Mouse (Mus musculus) heart, postnatal 10 days (tissue): ENCODE results near the gene Rin1. TPM values are rescaled to one million over a fixed set of nuclear protein-coding genes. Genes with fewer than 3 reads are reported as not detected.
"Not testable (repeated sequence)": the region's sequence is repeated elsewhere in the genome, so short reads cannot be mapped to it uniquely, and the experiment has no call there.

Experiments used
- DNase-seq, 2 experiments: peaks; one replicate each; pipeline ENCODE4 v3.0.0; 2021
- intact Hi-C: fragments of 180-260 bp; cut with DNase I; formaldehyde crosslinking; loops from one replicate; pipeline ENCODE4 v1.15.1; 2025
- total RNA-seq, 2 experiments: library from RNA; stranded (reverse); gene quantifications; 2 replicates each; pipeline ENCODE4 v1.2.3; 2021

The Rin1 gene
- total RNA-seq = 1 to 10 TPM; 2.1 to 2.4 TPM

- DNase-seq = peak; percentile 52 to 65
- intact Hi-C loops = no loop called here
Observed at GRCm38 (mm10) chr19:5050047-5050905, at the start of gene Rin1. Gene Rin1, plus strand, starts transcription at chr19:5050481.

GRCm38 (mm10) chr19:5001666-5002406 lies 48.4 kb upstream of the Rin1 start:
- peak; percentile 85 to 88 for DNase-seq
- intact Hi-C loops = loop anchor here (1.0 kb wide), 2 partner anchors 21 to 40 kb away; partner anchors contain the start of gene Mrpl11

GRCm38 (mm10) chr19:5003644-5004043 lies 46.6 kb upstream of the Rin1 start:
- DNase-seq, intact Hi-C loops: not testable (repeated sequence)

DNA sequence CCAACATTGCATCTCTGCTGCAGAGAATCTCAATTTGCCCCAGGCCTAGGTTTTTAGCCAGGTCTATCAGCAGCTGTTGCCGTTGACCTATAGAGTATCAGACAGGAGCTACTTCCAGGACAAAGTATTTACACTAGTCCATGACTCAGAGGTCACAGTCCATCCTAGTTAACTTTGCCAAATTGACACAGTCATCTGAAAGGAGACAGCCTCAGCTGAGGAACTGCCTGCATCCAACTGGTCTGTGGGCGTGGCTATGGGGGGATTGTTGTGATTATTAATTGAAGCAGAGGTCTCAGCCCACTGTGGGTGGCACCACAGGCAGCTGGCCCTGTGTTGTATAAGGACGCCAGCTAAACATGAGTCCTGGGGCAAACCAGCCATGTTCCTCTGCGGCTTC lies 45.4 kb upstream of the Rin1 start:
- no peak for DNase-seq
- intact Hi-C loops = no loop called here

- no peak for DNase-seq
Observed at GRCm38 (mm10) chr19:5013138-5013537, 37.1 kb upstream of the Rin1 start.

GRCm38 (mm10) chr19:5014961-5015398 lies 35.3 kb upstream of the Rin1 start:
- intact Hi-C loops = loop anchor here (1.0 kb wide), 1 partner anchor 58 kb away; no protein-coding TSS in a partner anchor
- peak; percentile 29 to 64 for DNase-seq

More at GRCm38 (mm10) chr19:5013138-5013537, 37.1 kb upstream of the Rin1 start:
- intact Hi-C loops = no loop called here

- peak; percentile 72 to 79 for DNase-seq
- intact Hi-C loops = no loop called here
Observed at GRCm38 (mm10) chr19:5016221-5016742, 34.0 kb upstream of the Rin1 start.

- intact Hi-C loops = no loop called here
- DNase-seq = peak; percentile 77 to 86
Observed at GRCm38 (mm10) chr19:5016782-5017181, 33.5 kb upstream of the Rin1 start.

DNA sequence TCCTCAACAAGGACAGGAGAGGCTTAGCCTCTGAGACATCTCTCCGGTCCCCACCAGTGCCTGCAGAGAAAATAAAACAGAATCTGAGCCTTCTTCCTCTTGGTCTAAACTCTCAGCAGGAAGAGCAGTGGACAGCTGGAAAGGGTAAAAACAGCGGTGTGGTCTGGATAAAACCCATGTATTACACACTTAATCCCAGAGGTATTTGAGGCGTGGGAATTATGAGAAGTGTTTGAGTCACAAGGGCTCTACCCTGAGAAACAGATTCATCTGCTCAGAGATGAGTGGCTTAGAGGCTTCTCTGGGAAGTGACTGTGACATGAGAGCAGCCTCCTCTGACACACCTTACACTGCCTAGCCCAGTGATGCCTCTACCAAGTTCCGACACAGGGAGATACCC lies 32.7 kb upstream of the Rin1 start:
- DNase-seq = no peak
- intact Hi-C loops = no loop called here

- DNase-seq = no peak
- intact Hi-C loops = no loop called here
Observed at GRCm38 (mm10) chr19:5018191-5018590, 32.1 kb upstream of the Rin1 start.

DNA sequence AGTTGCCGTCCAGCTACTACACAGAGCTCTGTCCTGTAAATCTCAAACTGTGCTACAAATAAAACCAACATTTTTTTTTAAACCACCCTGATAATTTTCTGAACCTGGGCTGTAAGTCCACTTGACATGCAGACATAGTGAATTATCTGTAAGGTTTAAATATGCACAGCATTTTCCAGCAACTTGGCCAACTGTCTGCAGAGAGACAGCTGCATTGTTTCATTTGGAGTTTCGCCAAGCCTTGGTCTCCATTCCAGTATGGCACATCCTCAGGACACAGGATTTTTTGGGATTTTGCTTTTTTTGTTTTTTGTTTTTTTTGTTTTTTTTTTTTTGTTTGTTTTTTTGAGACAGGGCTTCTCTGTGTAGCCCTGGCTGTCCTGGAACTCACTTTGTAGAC lies 28.9 kb upstream of the Rin1 start:
- DNase-seq = no peak
- intact Hi-C loops = no loop called here

DNA sequence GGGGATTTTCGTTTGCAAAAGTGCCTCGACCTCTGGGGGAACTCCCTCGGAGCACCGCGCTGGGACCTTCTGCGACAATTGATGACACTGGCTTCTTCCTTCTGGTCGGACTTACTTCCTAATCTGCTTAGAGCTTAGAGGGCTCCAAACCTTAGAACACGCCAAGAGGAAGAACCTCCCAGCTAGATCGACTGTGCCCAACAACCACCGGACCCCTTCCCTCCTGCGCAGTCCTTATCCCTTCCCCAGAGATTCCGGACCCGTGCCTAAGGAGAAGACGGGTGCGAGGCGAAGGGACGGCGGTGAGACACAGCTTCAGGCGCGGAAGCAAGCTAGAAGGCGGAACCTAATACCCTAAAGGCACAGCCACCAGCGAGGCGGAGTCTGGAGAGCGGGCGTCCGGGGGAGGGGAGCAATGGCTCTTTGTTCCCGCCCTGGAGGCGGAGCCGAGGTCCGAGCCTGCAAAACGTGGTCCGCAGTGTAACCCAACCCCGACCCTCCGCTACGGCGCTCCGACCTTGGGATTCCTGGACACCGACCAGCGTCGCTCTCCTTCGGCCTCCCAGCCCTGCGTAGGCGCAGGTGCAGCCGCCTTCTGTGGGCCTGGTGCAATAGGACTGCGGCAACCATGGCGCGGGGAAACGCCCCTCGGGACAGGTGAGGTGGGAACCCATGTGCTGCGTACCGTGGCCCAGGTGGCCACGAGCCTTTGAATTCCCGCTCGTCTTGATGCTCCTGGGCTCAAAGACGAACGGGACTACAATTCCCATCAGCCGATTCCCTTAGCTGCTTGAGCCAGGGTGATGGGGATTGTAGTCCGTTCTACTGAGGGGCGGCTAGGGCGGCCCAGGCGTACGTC lies 26.4 kb upstream of the Rin1 start, which contains the start of gene Slc29a2:
Slc29a2 (plus strand) TSS at position 240 of the 859 bp plus-strand sequence.
- intact Hi-C loops = no loop called here
- DNase-seq = peak; percentile 94 to 96

DNA sequence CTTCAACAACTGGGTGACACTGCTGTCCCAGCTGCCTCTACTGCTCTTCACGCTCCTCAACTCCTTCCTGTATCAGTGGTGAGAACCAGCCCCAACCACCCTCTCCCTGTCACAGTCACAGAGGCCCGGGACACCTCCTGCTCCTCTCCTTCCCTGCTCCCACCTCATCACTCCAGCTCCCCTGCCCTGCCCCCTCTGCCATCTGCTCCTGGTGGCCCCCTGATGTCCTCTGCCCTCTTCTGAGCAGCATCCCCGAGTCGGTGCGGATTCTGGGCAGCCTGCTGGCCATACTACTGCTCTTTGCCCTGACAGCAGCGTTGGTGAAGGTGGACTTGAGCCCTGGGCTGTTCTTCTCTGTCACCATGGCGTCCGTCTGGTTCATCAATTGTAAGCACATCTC lies 24.2 kb upstream of the Rin1 start:
- intact Hi-C loops = no loop called here
- no peak for DNase-seq

GRCm38 (mm10) chr19:5032686-5033085 lies 17.6 kb upstream of the Rin1 start:
- intact Hi-C loops = no loop called here
- DNase-seq = no peak

DNA sequence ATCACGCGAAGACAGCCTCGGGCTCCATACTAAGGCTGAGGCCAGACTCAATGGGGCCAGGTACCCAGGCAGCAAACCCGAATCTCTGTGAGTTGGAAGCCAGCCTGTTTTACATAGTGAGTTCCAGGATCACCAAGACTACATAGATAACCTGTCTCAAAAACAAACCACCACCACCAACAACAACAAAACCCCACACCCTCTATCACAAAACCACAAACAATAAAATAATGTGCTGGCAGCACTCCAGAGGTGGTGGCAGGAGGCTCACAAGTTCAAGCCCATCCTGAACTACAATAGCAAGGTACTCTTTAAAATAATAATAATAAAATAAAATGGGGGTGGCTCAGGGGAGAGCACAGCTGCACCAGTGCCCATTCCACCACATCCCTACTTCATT lies 13.7 kb upstream of the Rin1 start:
- intact Hi-C loops = no loop called here
- DNase-seq = no peak

DNA sequence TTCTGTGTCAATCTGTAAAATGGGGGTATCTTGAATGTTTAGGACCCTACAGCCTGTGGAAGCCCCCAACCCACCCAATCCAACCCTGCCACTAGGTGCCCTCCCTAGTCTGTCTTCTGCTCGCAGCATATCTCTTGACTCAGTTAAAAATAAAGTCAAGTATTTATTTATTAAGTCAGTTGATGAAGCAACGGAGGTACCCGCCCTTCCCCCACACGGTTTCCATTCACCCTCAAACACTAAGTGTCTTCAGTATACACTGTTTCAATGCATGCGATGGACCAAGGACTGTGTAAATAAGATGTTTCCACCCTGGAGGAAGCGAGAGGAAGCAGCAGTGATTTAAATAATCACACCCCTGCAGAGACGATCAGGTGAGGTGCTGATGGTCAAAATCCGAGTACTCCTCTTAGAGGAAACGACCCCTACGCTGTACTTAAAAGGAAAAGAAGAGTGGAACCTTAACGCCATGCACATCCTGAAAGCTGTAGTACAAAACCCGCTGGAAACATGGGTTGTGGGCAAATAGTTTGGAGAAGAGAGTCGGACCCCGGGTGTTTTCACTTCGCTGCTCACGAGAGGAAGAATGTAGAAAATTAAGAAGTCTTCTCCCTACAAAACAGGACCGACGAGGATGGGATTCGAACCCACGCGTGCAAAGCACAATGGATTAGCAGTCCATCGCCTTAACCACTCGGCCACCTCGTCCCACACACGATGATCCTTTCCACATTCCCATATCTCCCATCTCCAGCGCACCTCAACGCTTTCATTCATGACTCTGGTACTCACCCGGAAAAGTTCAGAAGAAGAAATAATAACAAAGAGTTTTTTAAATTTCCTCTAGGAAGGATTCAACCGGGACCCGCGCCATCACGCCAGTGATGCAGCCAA lies 12.4 kb upstream of the Rin1 start:
- DNase-seq = peak; percentile 82 to 83
- intact Hi-C loops = no loop called here

DNA sequence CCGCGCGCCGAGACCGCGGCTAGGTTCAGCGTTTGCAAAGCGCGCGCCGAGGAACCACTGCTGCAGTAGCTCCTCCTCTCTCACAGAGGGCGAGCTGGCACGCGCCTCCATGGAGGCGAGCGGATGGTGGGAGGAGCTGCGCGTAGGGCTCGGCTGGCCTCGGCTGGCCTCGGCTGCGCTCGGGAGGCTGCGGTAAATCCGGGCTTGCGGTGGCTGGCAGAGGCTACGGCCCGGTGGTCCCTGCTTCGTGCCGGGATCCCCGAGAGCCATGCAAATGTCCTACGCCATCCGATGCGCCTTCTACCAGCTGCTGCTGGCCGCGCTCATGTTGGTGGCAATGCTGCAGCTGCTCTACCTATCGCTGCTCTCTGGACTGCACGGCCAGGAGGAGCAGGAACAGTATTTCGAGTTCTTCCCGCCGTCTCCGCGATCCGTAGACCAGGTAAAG lies 11.5 kb upstream of the Rin1 start, which contains the start of the genes B4gat1 and AC124502.3:
B4gat1 (plus strand) TSS at position 118 of the 448 bp plus-strand sequence.
AC124502.3 (plus strand) TSS at position 183 of the 448 bp plus-strand sequence.
- intact Hi-C loops = no loop called here
- DNase-seq = peak; percentile 92 to 93

DNA sequence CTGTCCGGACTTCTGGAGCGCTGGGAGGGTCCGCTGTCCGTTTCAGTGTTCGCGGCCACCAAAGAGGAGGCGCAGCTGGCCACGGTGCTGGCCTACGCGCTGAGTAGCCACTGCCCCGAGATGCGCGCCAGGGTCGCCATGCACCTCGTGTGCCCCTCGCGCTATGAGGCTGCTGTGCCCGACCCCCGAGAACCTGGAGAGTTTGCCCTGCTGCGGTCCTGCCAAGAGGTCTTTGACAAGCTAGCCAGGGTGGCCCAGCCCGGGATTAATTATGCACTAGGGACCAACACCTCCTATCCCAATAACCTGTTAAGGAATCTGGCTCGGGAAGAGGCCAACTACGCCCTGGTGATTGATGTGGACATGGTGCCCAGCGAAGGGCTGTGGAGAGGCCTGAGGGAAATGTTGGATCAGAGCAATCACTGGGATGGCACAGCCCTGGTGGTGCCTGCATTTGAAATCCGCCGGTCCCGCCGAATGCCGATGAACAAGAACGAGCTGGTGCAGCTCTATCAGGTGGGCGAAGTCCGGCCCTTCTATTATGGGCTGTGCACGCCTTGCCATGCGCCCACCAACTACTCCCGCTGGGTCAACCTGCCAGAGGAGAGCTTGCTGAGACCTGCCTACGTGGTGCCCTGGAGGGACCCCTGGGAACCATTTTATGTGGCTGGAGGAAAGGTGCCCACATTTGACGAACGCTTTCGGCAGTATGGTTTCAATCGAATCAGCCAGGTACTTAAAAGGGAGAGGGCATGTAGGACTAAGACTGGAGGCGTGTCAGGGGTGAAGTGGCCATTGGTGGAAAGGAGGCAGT lies 10.8 kb upstream of the Rin1 start:
- DNase-seq = peak; percentile 34 to 41
- intact Hi-C loops = no loop called here
